Mouse (Mus musculus): ENCODE results near the gene Anks1b. TPM values are rescaled to one million over a fixed set of nuclear protein-coding genes. Genes with fewer than 3 reads are reported as not detected.

Anks1b gene
- total and polyA plus RNA-seq, 3 experiments: not detected

GRCm38 (mm10) chr10:90708822-90709601 is 835.7 kb downstream of the Anks1b start:
- H3K79me2 ChIP-seq (ENCODE audit: control insufficient read depth, insufficient read depth, low read length, poor library complexity): no peaks in the 10 kb centered on the region
- H3K36me3 ChIP-seq (ENCODE audit: control insufficient read depth in 1 of 2, insufficient read depth in 2 of 2, low read length in 2 of 2): no peaks in the 10 kb centered on the region
- H3K9me3 ChIP-seq (replicated peaks; ENCODE audit: insufficient read depth, low read length): no peaks in the 10 kb centered on the region
- TF ChIP-seq TBP (IDR thresholded peaks at IDR 0.05; ENCODE audit: low read depth, low read length) (no peak), MAZ (IDR thresholded peaks at IDR 0.05; ENCODE audit: low read depth, low read length) (no peak), BHLHE40 (IDR thresholded peaks at IDR 0.05; ENCODE audit: borderline replicate concordance, low read depth, low read length) (no peak), ZNF384 (IDR thresholded peaks at IDR 0.05; ENCODE audit: low read depth, low read length) (no peak), MYB (IDR thresholded peaks at IDR 0.05; ENCODE audit: low read depth, low read length) (no peak), ZKSCAN1 (IDR thresholded peaks at IDR 0.05; ENCODE audit: low read depth, low read length) (no peak), ETS1 (IDR thresholded peaks at IDR 0.05; ENCODE audit: low read depth, low read length) (no peak)
- no peaks in the 10 kb centered on the region for H3K27me3 ChIP-seq (ENCODE audit: control insufficient read depth in 1 of 2, insufficient read depth in 2 of 2, low read length in 2 of 2)
- H3K4me1 ChIP-seq (ENCODE audit: control insufficient read depth in 1 of 2, insufficient read depth in 2 of 2, low read length in 2 of 2): no peaks in the 10 kb centered on the region
- H3K27ac ChIP-seq (ENCODE audit: control insufficient read depth, low read depth, low read length): no peak overlapping the region
- DNase-seq (ENCODE audit: low read depth, low spot score): no peak
- H3K4me3 ChIP-seq (ENCODE audit: control insufficient read depth in 1 of 2, insufficient read depth in 1 of 2, low read depth in 2 of 2, low read length in 2 of 2): no peak overlapping the region
- H3K9ac ChIP-seq (ENCODE audit: control insufficient read depth, low read depth, low read length, poor library complexity, severe bottlenecking): no peak overlapping the region

- TF ChIP-seq MXI1 (IDR thresholded peaks at IDR 0.05; ENCODE audit: low read depth, low read length) (no peak), MAX (IDR thresholded peaks at IDR 0.05; ENCODE audit: low read length) (no peak), NELFE (IDR thresholded peaks at IDR 0.05; ENCODE audit: low read depth, low read length) (no peak), HCFC1 (IDR thresholded peaks at IDR 0.05; ENCODE audit: low read depth, low read length) (no peak), CHD1 (IDR thresholded peaks at IDR 0.05; ENCODE audit: low read depth, low read length) (no peak), EP300 (IDR thresholded peaks at IDR 0.05; ENCODE audit: low read depth in 1 of 2, low read length in 2 of 2) (no peak), ZNF384 (IDR thresholded peaks at IDR 0.05; ENCODE audit: low read depth, low read length) (no peak), GATA1 (IDR thresholded peaks at IDR 0.05; ENCODE audit: low read depth, low read length) (no peak), MAFK (IDR thresholded peaks at IDR 0.05; ENCODE audit: borderline replicate concordance, low read depth, low read length) (no peak), JUND (IDR thresholded peaks at IDR 0.05; ENCODE audit: low read depth, low read length) (no peak), ZMIZ1 (IDR thresholded peaks at IDR 0.05; ENCODE audit: low read depth, low read length) (no peak), USF1 (IDR thresholded peaks at IDR 0.05; ENCODE audit: low read depth, low read length) (no peak), CTCF (IDR thresholded peaks at IDR 0.05 in 2 of 3, conservative IDR thresholded peaks at IDR 0.05 in 1 of 3; ENCODE audit: control insufficient read depth in 1 of 3, insufficient read depth in 1 of 3, low read depth in 2 of 3, low read length in 3 of 3, poor library complexity in 1 of 3, severe bottlenecking in 1 of 3) (no peak), BHLHE40 (IDR thresholded peaks at IDR 0.05; ENCODE audit: borderline replicate concordance, low read depth, low read length) (no peak), MYB (IDR thresholded peaks at IDR 0.05; ENCODE audit: low read depth, low read length) (no peak), ELF1 (IDR thresholded peaks at IDR 0.05; ENCODE audit: low read depth, low read length) (no peak), RAD21 (IDR thresholded peaks at IDR 0.05; ENCODE audit: low read depth, low read length) (no peak), RCOR1 (IDR thresholded peaks at IDR 0.05; ENCODE audit: low read depth, low read length) (no peak)
- DNase-seq (ENCODE audit: low read depth, low spot score): no peak
- no peak overlapping the region for H3K27ac ChIP-seq (ENCODE audit: control insufficient read depth, low read depth, low read length)
- H3K9me3 ChIP-seq (replicated peaks; ENCODE audit: insufficient read depth, low read length): no peaks in the 10 kb centered on the region
- no peaks in the 10 kb centered on the region for H3K4me1 ChIP-seq (ENCODE audit: control insufficient read depth in 1 of 2, insufficient read depth in 2 of 2, low read length in 2 of 2)
- no peaks in the 10 kb centered on the region for H3K36me3 ChIP-seq (ENCODE audit: control insufficient read depth in 1 of 2, insufficient read depth in 2 of 2, low read length in 2 of 2)
- H3K27me3 ChIP-seq (ENCODE audit: control insufficient read depth in 1 of 2, insufficient read depth in 2 of 2, low read length in 2 of 2): no peaks in the 10 kb centered on the region
- no peak overlapping the region for H3K4me3 ChIP-seq (ENCODE audit: control insufficient read depth in 1 of 2, insufficient read depth in 1 of 2, low read depth in 2 of 2, low read length in 2 of 2)
- no peaks in the 10 kb centered on the region for H3K79me2 ChIP-seq (ENCODE audit: control insufficient read depth, insufficient read depth, low read length, poor library complexity)
- H3K9ac ChIP-seq (ENCODE audit: control insufficient read depth, low read depth, low read length, poor library complexity, severe bottlenecking): no peak overlapping the region
Observed at GRCm38 (mm10) chr10:90709602-90709931, 836.3 kb downstream of the Anks1b start.
